Mouse (Mus musculus) A20 (cell line): ENCODE results near the gene Ces3a.
"Not testable (repeated sequence)": the region's sequence is repeated elsewhere in the genome, so short reads cannot be mapped to it uniquely, and the experiment has no call there.

Experiments used
- DNase-seq: peaks from one replicate; pipeline ENCODE4 v3.0.0-alpha.2; 2011; ENCODE audit warnings: low read depth, low spot score

Gene Ces3a

GRCm38 (mm10) chr8:105048371-105048854 is at the start of gene Ces3a:
TSS of gene Ces3a (plus strand) at chr8:105048601.
- no peak for DNase-seq

DNA sequence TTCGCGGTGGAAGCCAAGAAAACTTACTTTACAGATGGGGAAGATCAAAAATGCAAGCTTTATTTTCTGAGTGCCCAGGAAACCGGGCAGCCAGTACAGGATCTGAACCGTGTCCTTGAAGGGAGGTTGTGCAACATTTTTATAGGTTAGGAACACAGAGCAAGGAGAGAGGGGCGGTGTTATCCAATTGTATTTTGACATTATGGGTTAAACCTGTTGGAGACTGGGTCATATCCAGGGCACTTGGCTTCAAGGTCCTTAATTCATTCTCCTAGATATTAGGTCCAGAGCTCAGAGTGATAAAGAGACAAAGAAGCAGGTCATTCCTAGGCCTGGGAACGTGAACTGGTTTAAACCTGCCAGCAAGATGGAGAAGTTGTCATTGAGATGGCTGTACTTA is 49.2 kb upstream of the Ces3a start:
- no peak for DNase-seq

DNA sequence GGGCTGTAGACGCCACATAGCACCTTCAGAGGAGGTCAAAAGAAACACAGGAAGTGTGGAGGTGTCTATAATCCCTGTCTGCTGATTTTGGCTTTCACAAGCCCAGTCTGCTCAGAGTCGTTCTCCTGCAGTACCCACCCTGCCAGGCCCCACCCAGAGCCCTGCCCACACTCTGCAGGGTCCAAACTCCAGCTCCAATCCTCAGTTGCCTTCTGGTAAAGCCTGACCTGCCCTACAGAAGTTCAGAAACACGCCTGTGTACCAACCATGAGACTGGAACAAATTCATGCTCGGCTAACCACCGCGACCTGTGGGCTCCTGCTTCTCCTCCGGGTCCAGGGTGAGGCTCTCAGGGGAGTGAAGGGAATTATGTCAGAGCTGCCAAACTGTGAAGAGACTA is 47.8 kb upstream of the Ces3a start, which contains the start of gene Ces2h:
TSS of gene Ces2h (plus strand) at position 268 of the 400 bp plus-strand sequence.
- no peak for DNase-seq

DNA sequence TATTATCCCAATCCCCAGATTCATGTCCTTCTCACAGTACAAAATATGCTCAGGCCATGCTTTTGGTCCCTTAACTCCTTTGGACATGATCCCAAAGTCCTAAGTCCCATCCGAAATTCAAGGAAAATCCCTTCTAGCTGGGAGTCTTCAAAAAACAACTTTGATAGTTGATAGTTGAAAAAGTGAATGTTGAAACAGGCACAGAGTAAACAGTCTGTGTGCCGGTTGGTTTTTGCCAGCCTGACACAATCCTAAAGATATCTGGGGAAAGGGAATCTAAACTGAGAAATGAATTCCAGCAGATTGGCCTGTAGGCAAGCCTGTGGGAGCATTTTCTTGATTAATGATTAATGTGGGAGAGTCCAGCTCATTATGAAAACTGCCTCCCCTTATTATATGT is 38.4 kb upstream of the Ces3a start:
- no peak for DNase-seq

DNA sequence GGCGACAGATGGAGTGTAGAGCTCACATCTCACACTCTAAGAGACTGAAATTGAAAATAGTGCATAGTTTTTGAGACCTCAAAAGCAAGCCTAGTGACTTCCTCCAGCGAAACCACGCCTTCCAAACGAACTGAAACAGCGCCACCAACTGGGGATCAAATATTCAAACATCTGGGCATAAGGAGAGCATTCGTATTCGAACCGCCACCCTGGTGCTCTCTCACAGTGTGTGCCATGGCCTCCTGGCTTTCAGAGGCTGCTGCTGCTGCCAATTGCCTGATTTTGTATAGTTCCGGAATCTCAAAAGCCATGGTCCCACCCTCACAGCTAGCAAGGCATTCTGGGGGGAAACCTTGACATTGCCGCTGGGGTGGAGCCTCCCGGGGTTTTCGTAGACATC is 37.3 kb upstream of the Ces3a start:
- peak; percentile 55 for DNase-seq

- DNase-seq = no peak
Measured at GRCm38 (mm10) chr8:105014391-105014790, 34.0 kb upstream of the Ces3a start.

DNA sequence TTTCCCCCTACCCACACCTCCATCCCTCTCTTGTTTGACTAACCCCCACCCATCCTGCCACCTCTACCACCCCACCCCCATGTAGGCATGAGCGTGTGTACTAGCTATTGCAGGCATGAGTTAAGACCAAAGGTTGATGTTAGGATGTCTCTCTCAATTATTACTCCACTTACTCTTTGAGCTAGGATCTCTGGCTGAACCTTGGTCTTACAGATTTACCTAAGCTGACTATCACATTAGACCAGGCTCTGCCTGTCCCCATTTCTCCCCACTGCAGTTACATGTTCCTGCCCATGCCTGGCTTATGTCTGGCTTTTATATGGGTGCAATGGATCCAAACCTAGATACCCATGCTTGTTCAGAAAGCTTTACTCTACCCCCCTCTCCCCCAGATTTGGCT is 26.4 kb upstream of the Ces3a start:
- no peak for DNase-seq

DNA sequence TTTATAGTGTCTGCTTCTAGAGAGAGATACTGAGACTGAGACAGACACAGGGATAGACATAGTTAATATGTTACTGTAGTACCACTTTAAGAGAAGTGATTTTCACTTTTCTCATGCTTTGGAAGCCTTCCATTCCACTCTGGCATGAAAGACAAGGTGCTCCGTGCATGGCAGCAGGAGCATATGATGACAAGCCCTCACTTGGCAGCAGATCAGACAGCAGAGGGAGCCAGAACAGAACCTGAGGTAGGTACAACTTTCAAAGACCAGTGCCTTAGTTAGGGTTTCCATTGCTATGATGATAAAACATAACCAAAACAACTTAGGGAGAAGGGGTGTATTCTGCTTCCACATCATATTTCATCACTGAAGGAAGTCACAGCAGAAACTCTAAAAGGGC is 25.3 kb upstream of the Ces3a start:
- no peak for DNase-seq

DNA sequence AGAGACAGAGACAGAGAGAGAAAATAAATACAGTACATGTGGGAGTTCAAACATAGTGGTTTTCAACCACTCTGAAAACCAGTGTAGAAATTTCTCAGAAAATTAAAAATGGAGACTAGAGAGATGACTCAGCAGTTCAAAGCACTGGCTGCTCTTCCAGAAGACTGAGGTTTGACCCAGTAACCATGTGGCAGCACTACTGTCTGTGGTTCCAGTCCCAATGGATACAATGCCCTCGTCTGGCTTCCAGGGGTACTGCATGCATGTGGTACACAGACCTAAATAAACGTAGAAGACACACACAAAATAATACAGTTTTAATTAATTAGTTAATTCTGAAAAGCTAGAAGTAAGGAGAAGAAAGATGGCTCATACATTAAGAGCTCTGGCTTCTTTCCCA is 23.4 kb upstream of the Ces3a start:
- DNase-seq = peak; percentile 53

GRCm38 (mm10) chr8:105043510-105043909 is 4.9 kb upstream of the Ces3a start:
- no peak for DNase-seq

DNA sequence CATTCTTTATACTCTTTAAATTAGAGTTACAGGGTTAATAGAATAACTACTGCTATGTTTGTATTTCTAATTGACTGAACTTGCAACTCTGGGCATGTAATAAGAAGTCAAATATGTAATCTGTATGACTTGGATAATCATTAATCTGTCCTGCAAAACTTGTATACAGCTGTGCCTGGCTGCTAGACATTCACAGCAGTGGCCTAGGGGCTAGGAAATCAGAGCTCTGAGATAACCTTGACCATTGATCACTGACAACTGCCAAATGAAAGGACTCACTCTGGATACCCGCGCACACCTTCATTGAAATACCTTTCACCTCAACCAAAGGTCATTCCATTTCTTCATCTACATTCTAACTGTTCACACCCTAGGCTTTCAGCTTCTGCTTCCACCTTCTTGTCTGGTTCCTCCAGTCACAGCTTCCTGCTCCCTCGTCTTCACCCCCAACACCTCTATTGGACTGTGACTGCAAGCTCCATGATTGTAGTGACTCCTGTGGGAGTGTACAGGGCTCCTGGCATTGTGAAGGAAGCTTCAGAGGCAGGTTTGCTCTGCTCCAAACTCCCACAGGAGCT is 2.5 kb upstream of the Ces3a start:
- DNase-seq = no peak

GRCm38 (mm10) chr8:105056211-105056610 is 7.8 kb downstream of the Ces3a start:
- no peak for DNase-seq

DNA sequence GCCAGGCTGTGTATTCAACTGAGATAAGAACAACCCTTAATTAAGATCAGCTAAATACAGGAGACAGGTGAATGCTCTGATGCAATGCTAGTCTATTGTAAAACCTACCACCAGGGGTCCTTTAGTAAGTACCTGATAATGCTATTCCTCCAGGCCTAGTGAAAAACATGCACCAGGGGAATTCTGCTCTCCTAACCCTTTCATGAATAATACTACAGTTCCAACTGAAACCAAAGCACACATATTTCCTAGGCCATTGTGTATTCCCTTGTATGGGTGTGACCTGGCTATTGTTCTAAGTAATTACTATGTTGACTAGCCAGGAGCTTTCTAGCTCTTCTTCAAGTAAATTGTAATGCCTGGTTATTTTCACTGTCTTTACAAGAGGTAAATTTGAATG is 11.7 kb downstream of the Ces3a start:
- DNase-seq = no peak

GRCm38 (mm10) chr8:105066761-105067160 is 18.4 kb downstream of the Ces3a start:
- DNase-seq = peak; percentile 75

- DNase-seq = not testable (repeated sequence)
Measured at GRCm38 (mm10) chr8:105067905-105068304, 19.5 kb downstream of the Ces3a start.

GRCm38 (mm10) chr8:105068971-105069370 is 20.6 kb downstream of the Ces3a start:
- no peak for DNase-seq

- no peak for DNase-seq
Measured at GRCm38 (mm10) chr8:105076601-105077000, 28.2 kb downstream of the Ces3a start.

GRCm38 (mm10) chr8:105077071-105077470 is 28.7 kb downstream of the Ces3a start:
- no peak for DNase-seq

DNA sequence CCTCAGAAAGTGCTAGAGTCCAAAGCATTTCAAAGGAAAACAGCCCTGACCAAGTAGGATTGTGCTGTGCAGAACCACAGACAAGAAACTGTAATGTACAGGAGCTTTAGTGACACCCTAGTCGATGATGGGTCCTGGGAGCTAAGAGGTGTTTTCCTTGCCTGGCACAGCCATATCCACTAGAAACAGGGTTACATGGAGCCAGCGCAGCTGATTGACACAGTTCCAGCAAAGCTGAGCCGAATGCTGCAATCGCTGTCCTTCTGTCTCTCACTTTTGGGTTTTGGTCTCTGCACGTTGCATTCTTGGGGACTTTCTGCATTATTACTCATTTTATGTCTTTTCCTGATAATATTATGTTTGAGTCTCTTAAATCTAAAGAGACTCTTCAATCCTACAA is 30.2 kb downstream of the Ces3a start:
- DNase-seq = no peak

GRCm38 (mm10) chr8:105080814-105081336 is 32.5 kb downstream of the Ces3a start:
- no peak for DNase-seq

DNA sequence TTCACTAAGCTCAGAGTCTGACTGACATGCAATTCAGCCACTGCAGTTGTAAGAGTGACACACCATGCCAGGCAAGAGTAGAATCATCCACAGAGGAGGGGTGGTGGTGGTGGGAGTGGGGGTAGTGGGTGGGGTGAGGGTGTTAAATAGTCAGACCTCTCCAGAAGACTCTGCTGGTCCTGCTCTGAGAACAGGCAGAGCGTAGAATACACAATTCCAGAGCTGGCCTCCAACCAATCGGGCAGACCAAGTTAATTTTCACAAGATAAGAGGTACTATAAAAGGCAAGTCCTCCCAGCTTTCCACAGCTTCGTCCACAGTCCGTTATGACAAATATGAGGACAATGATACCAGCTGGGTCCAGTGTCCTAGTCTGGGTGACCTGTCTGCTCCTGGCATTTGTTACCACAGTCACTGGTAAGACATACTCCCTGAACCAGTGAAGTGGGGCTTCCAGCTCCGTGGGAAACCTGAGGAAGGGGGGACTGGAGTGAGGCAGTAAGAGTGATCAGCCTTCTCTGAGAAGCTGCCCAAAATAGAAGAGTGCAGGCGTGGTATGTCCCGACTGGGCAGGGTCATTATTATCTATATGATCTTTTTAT is 35.1 kb downstream of the Ces3a start, which contains the start of gene Ces3b:
TSS of gene Ces3b (plus strand) at position 305 of the 602 bp plus-strand sequence.
- no peak for DNase-seq

DNA sequence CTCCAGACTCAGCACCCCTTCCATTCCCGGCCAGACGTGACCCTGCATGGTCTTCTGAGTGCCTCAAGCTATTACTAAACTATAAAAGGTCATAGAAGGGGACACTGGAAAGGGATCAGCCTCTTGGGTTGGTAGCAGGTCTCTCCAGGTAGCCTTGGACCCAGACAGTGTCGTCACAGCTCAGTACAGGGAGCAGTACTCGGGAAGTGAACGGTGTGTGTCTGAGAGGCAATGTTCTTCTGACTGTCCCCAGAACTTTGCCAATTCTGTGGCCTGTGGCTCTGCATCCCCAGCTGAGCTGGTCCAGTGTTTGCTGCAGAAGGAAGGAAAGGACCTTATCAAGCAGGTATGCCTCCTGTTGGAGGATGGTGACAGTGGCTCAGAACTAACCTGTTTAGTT is 39.8 kb downstream of the Ces3a start:
- DNase-seq = not testable (repeated sequence)

DNA sequence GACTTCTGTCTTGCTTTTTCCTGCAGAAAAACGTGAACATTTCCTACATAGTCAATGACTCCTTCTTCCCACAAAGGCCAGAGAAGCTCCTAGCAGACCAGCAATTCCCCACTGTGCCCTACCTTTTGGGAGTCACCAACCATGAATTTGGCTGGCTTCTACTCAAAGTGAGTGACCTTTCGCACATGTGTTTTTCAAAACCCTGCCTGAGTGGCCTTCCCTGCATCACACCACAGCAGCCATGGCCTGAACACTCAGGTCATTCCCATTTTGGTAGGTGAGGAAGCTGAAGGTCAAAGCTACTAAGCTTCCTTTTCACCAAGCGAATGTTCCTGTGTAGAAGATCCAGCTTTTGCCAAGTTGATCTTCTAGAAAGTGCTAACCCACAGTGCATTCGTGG is 40.2 kb downstream of the Ces3a start:
- DNase-seq = no peak
